Mouse (Mus musculus) small intestine, adult 2 months (tissue): Measurements from ENCODE around the gene Mettl7b. TPM values are rescaled to one million over a fixed set of nuclear protein-coding genes. Genes with fewer than 3 reads are reported as not detected.

ENCODE experiments used
- H3K27ac ChIP-seq: fragments of 200-500 bp; 2 replicates; pipeline ENCODE4 v1.5.1; 2012; ENCODE audit warnings: low read depth, low read length, control low read depth, inconsistent platforms; ENCODE audit not compliant: insufficient read depth
- H3K27me3 ChIP-seq: fragments of 200-500 bp; 2 replicates; pipeline ENCODE4 v1.6.1; 2012; ENCODE audit warnings: mild to moderate bottlenecking, moderate library complexity, low read length, inconsistent platforms; ENCODE audit not compliant: control insufficient read depth, insufficient read depth
- H3K36me3 ChIP-seq: fragments of 200-500 bp; 2 replicates; pipeline ENCODE4 v1.6.1; 2012; ENCODE audit warnings: mild to moderate bottlenecking, low read length, control low read depth, inconsistent platforms; ENCODE audit not compliant: control insufficient read depth, insufficient read depth
- H3K4me1 ChIP-seq: fragments of 200-500 bp; 2 replicates; pipeline ENCODE4 v1.6.1; 2012; ENCODE audit warnings: low read length, inconsistent platforms, mixed read lengths; ENCODE audit not compliant: control insufficient read depth, insufficient read depth, insufficient read length
- H3K4me3 ChIP-seq: fragments of 200-500 bp; 2 replicates; pipeline ENCODE4 v1.5.1; 2012; ENCODE audit warnings: low read depth, mild to moderate bottlenecking, control low read depth, inconsistent platforms, low read length, moderate library complexity
- CTCF ChIP-seq: fragments of 200-500 bp; IDR thresholded peaks from 2 replicates; pipeline ENCODE4 v1.5.1; 2012; ENCODE audit warnings: low read depth, mild to moderate bottlenecking, control low read depth, inconsistent platforms, low read length, moderate library complexity, mixed read lengths; ENCODE audit not compliant: insufficient replicate concordance, insufficient read length; ENCODE audit errors: extremely low read depth
- POLR2A ChIP-seq: fragments of 200-500 bp; IDR thresholded peaks from 2 replicates; pipeline ENCODE4 v1.6.1; 2012; ENCODE audit warnings: low read depth, mild to moderate bottlenecking, control low read depth, inconsistent platforms, low read length, moderate library complexity
- WGBS: fragments of 180-500 bp; shearing (Covaris S2); methylation state at CpG from one replicate; pipeline ENCODE4 v1.1.7; 2018; 5-methylcytosine and 5-hydroxymethylcytosine counted together
- polyA plus RNA-seq: library from polyadenylated mRNA; depleted of rRNA; stranded (reverse); fragments of >200 nt; gene quantifications from 2 replicates; pipeline ENCODE4 v1.2.3, GENCODE M21; 2012

Gene Mettl7b
- polyA plus RNA-seq, 1 experiment: 32.2 TPM

GRCm38 (mm10) chr10:128980644-128981365, 20.0 kb upstream of the Mettl7b start:
- Histone ChIP-seq H3K36me3 (no peaks in the 10 kb centered on the region), H3K27ac (no peak overlapping the region), H3K4me3 (no peak overlapping the region), H3K27me3 (no peaks in the 10 kb centered on the region), H3K4me1 (no peaks in the 10 kb centered on the region)
- no peak for TF ChIP-seq POLR2A
- no peak for TF ChIP-seq CTCF
- 71% methylated on average over 3 of the region's 3 CpGs for WGBS

GRCm38 (mm10) chr10:128977522-128978114, 16.8 kb upstream of the Mettl7b start:
- Histone ChIP-seq H3K36me3 (no peaks in the 10 kb centered on the region), H3K27ac (no peak overlapping the region), H3K4me1 (no peaks in the 10 kb centered on the region), H3K4me3 (no peak overlapping the region), H3K27me3 (no peaks in the 10 kb centered on the region)
- TF ChIP-seq POLR2A (no peak), CTCF (peak; percentile 80; the same call in 1 of the 2 replicates)
- 19% methylated on average over 9 of the region's 9 CpGs for WGBS

GRCm38 (mm10) chr10:128976395-128976794, 15.6 kb upstream of the Mettl7b start:
- 77% methylated on average over 3 of the region's 3 CpGs for WGBS
- Histone ChIP-seq H3K27me3 (no peaks in the 10 kb centered on the region), H3K27ac (no peak overlapping the region), H3K4me1 (no peaks in the 10 kb centered on the region), H3K4me3 (no peak overlapping the region), H3K36me3 (no peaks in the 10 kb centered on the region)
- TF ChIP-seq POLR2A: no peak
- no peak for TF ChIP-seq CTCF

- WGBS: 83% methylated on average over 4 of the region's 4 CpGs
- H3K27me3 ChIP-seq: no peaks in the 10 kb centered on the region
- H3K27ac ChIP-seq: no peak overlapping the region
- H3K4me1 ChIP-seq: peaks cover 4% of the 10 kb centered on the region; the same call in 1 of the 2 replicates
- no peak overlapping the region for H3K4me3 ChIP-seq
- H3K36me3 ChIP-seq: no peaks in the 10 kb centered on the region
- no peak for TF ChIP-seq CTCF
- TF ChIP-seq POLR2A: no peak
Measured at GRCm38 (mm10) chr10:128972841-128973240, 12.1 kb upstream of the Mettl7b start.

GRCm38 (mm10) chr10:128970740-128971250, 10.0 kb upstream of the Mettl7b start:
- H3K36me3 ChIP-seq: no peaks in the 10 kb centered on the region
- H3K27ac ChIP-seq: no peak overlapping the region
- no peak for TF ChIP-seq CTCF
- no peak for TF ChIP-seq POLR2A
- WGBS: 12% methylated on average over 1 of the region's 1 CpGs
- no peaks in the 10 kb centered on the region for H3K27me3 ChIP-seq
- H3K4me1 ChIP-seq: peaks cover 4% of the 10 kb centered on the region; the same call in 1 of the 2 replicates
- H3K4me3 ChIP-seq: no peak overlapping the region

GRCm38 (mm10) chr10:128968341-128968749, 7.6 kb upstream of the Mettl7b start:
- TF ChIP-seq CTCF (no peak), POLR2A (no peak)
- no peak overlapping the region for H3K27ac ChIP-seq
- peaks cover 10% of the 10 kb centered on the region; the same call in 1 of the 2 replicates for H3K4me1 ChIP-seq
- H3K27me3 ChIP-seq: no peaks in the 10 kb centered on the region
- WGBS: 23% methylated on average over 1 of the region's 1 CpGs
- no peak overlapping the region for H3K4me3 ChIP-seq
- H3K36me3 ChIP-seq: no peaks in the 10 kb centered on the region

- no peak overlapping the region for H3K4me3 ChIP-seq
- 69% methylated on average over 6 of the region's 6 CpGs for WGBS
- no peaks in the 10 kb centered on the region for H3K27me3 ChIP-seq
- H3K36me3 ChIP-seq: no peaks in the 10 kb centered on the region
- H3K27ac ChIP-seq: peak overlapping the region; percentile 27; the same call in 1 of the 2 replicates
- TF ChIP-seq CTCF (no peak), POLR2A (no peak)
- H3K4me1 ChIP-seq: peaks cover 16% of the 10 kb centered on the region; the same call in 1 of the 2 replicates
Measured at GRCm38 (mm10) chr10:128965871-128966270, 5.1 kb upstream of the Mettl7b start.
